Mouse (Mus musculus) brain, embryonic 14.5 days (tissue): ENCODE data around the gene Fxyd3.

Experiments used
- CTCF ChIP-seq: fragments of 200-500 bp; IDR thresholded peaks from 2 replicates; pipeline ENCODE4 v1.5.1; 2012; ENCODE audit warnings: inconsistent platforms, mild to moderate bottlenecking, moderate library complexity, borderline replicate concordance; ENCODE audit not compliant: insufficient read depth, insufficient read length; ENCODE audit errors: extremely low read depth
- POLR2A ChIP-seq: fragments of 200-500 bp; IDR thresholded peaks from 2 replicates; pipeline ENCODE4 v1.6.1; 2012; ENCODE audit warnings: mild to moderate bottlenecking, inconsistent platforms, borderline replicate concordance; ENCODE audit not compliant: poor library complexity, insufficient read depth, insufficient read length, severe bottlenecking; ENCODE audit errors: extremely low read depth

DNA sequence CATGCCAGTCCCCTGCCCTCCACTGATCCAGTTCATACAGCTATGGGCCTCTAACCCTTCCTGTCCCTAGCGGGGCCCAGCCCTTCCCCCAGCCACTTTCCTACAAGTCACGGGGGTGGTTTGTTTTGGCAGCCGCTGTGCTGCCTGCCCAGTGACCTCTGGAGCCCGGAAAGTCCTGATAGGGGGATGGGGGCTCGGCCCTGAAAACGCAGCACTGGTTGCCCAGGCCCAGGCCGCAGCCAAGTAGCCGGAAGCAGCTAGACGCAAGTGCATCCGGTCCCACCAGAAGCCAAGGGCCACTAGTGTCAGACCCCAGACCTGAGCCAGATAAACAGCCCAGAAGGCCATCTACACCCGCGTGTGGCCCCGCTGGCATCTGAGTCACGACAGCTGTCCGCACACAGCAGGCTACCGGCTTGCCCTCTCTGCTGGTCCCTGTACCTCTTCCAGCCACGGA, 39.1 kb upstream of the Fxyd3 start:
- TF ChIP-seq CTCF (no peak), POLR2A (no peak)
